Mouse (Mus musculus) kidney, postnatal 0 days (tissue): ENCODE measurements at regions not wholly inside any gene's neighbourhood (a gene's known extent, or its start where the extent isn't known, plus 50 kb on each side); places are given as distances from the start of the nearest gene placed in this dataset.

Source experiments
- ATAC-seq: fragments of 200-750 bp; cut with Nextera tagmentation; replicated peaks from 2 replicates; pipeline ENCODE4 v1.8.0; 2017; ENCODE audit warnings: low read depth, moderate number of reproducible peaks, moderate TSS enrichment, moderate library complexity; ENCODE audit not compliant: low FRiP score
- DNase-seq: peaks from one replicate; pipeline ENCODE4 v3.0.0-alpha.2; 2016; ENCODE audit warnings: low spot score
- H3K27ac ChIP-seq: fragments of 300-500 bp; sonication (generic); 2 replicates; pipeline ENCODE4 v1.5.1; 2014; ENCODE audit warnings: mild to moderate bottlenecking
- H3K27me3 ChIP-seq: fragments of 300-500 bp; sonication (generic); 2 replicates; pipeline ENCODE4 v1.6.1; 2014; ENCODE audit warnings: low read length, mixed read lengths; ENCODE audit not compliant: insufficient read depth
- H3K36me3 ChIP-seq: fragments of 300-500 bp; sonication (generic); 2 replicates; pipeline ENCODE4 v1.6.1; 2014; ENCODE audit warnings: low read length, mixed read lengths; ENCODE audit not compliant: insufficient read depth
- H3K4me1 ChIP-seq: fragments of 300-500 bp; sonication (generic); replicated peaks from 2 replicates; pipeline ENCODE4 v1.6.1; 2014; ENCODE audit warnings: antibody characterized with exemption, low read length, mixed read lengths; ENCODE audit not compliant: insufficient read depth
- H3K4me2 ChIP-seq: fragments of 300-500 bp; sonication (generic); 2 replicates; pipeline ENCODE4 v1.6.1; 2014; ENCODE audit warnings: mild to moderate bottlenecking, low read length, moderate library complexity, mixed read lengths
- H3K4me3 ChIP-seq: fragments of 300-500 bp; sonication (generic); replicated peaks from 2 replicates; pipeline ENCODE4 v1.5.1; 2014; ENCODE audit warnings: low read depth, low read length
- H3K9ac ChIP-seq: fragments of 300-500 bp; sonication (generic); 2 replicates; pipeline ENCODE4 v1.6.1; 2014; ENCODE audit warnings: low read depth, low read length
- H3K9me3 ChIP-seq: fragments of 300-500 bp; sonication (generic); replicated peaks from 2 replicates; pipeline ENCODE4 v1.6.1; 2016; ENCODE audit warnings: low read length, inconsistent platforms, mixed read lengths
- CTCF ChIP-seq: IDR thresholded peaks from 2 replicates; pipeline ENCODE4 v1.5.1; 2016; ENCODE audit warnings: antibody characterized with exemption, low read depth, mild to moderate bottlenecking, moderate library complexity
- WGBS: fragments of 180-500 bp; shearing (Covaris S2); extraction: QIAGEN DNeasy Blood & Tissue Kit; methylation state at CpG from one replicate; pipeline ENCODE4 v1.1.7; 2014; 5-methylcytosine and 5-hydroxymethylcytosine counted together

DNA sequence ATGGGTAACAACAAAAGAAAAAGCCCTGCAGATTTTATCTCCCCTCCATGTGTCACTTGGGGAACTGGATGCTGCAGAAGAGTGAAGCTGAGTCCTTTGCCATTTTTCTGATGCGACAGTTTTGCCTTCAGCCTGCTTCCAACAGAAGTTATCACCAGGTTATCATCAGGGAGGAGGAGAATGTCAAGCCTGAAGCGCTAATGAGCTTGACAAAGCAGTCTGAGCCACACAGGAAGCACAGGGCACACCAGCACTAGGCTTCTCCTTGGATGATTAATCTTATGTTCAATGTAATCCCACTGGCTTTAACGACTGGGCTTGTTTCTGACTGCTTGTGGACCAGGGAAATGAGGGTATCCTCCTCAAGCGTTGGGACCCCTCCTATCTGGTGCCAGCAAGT is 122.2 kb downstream of the Mbl2 start:
- no peak overlapping the region for H3K4me2 ChIP-seq
- H3K36me3 ChIP-seq: no peaks in the 10 kb centered on the region
- 11% methylated on average over 4 of the region's 4 CpGs for WGBS
- no peaks in the 10 kb centered on the region for H3K27me3 ChIP-seq
- 0 out of 2 replicates have a peak, but pooled peaks cover 4% of the 10 kb centered on the region for H3K4me1 ChIP-seq
- H3K9ac ChIP-seq: no peak overlapping the region
- no peak overlapping the region for H3K27ac ChIP-seq
- DNase-seq: no peak
- no peak overlapping the region for H3K4me3 ChIP-seq
- no peak for ATAC-seq
- no peak for TF ChIP-seq CTCF
- no peaks in the 10 kb centered on the region for H3K9me3 ChIP-seq

DNA sequence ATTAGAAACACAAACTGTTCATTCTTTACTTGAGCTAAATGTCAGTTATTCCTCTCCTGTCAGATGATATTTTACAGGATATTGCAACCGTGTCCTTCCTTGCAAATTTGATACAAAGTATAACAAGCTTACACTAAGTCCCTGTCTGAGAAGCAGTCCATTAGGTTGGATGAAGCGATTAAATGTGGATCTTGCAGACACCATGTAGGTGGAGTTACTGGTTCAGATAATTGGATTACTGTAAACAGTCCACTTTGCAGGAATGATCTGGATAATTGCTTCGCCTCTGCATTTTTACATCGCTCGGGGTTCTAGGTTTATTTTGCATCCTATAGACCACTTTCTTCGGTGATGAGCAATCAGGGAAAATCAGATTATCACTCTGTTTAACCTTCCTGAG is 126.2 kb downstream of the Mbl2 start:
- Histone ChIP-seq H3K4me3 (no peak overlapping the region), H3K36me3 (no peaks in the 10 kb centered on the region), H3K9ac (no peak overlapping the region), H3K27ac (no peak overlapping the region), H3K27me3 (no peaks in the 10 kb centered on the region), H3K4me2 (no peak overlapping the region), H3K9me3 (no peaks in the 10 kb centered on the region), H3K4me1 (0 out of 2 replicates have a peak, but pooled peaks cover 4% of the 10 kb centered on the region)
- DNase-seq (no peak), ATAC-seq (no peak)
- no peak for TF ChIP-seq CTCF
- WGBS: 79% methylated on average over 6 of the region's 6 CpGs

DNA sequence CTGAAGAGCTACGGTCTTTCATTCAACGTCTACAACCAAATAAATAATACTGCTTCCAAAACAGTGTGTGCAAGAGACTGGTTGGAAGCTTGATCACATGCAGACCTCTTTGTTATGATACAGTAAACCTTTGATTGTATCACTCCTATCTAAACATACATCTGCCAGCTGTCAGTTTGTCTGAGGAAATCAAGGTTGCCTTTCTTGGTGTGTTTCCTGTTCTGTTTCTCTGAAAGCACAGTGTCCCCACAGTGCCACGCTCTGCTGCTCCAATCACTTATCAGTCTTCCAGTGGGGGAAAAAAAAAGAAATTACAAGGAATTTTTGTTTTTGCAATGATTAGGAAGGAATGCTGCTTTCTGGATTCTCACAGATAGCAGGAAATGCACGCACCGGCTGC is 139.2 kb downstream of the Mbl2 start:
- TF ChIP-seq CTCF: no peak
- Histone ChIP-seq H3K9me3 (no peaks in the 10 kb centered on the region), H3K4me3 (no peak overlapping the region), H3K4me2 (0 out of 2 replicates have a peak overlapping the region, but pooled peaks have one; percentile 16), H3K27me3 (no peaks in the 10 kb centered on the region), H3K4me1 (no peaks in the 10 kb centered on the region), H3K9ac (no peak overlapping the region), H3K27ac (no peak overlapping the region), H3K36me3 (no peaks in the 10 kb centered on the region)
- DNase-seq: peak; percentile 73
- ATAC-seq: no peak
- 21% methylated on average over 5 of the region's 5 CpGs for WGBS

DNA sequence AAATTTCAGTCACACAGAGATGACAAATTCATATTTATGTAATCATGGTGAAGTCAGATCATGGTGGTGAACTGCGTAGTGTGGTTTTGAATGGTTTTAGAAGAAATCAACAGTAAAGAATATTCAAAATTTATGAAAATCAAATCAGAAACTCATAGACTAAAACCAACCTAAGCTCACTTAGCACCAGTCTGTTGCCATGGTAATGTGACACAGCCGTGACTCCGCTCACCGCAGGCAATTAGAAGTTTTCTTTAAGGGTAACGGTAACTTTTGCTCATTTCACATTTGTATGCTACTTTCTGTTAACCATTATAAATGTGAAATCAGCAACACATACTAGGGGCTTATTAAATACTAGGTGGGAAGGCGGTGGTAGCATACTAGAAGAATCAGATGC is 147.0 kb downstream of the Mbl2 start:
- Histone ChIP-seq H3K27ac (no peak overlapping the region), H3K4me2 (no peak overlapping the region), H3K9ac (no peak overlapping the region), H3K4me3 (no peak overlapping the region), H3K27me3 (no peaks in the 10 kb centered on the region), H3K36me3 (no peaks in the 10 kb centered on the region), H3K4me1 (no peaks in the 10 kb centered on the region), H3K9me3 (no peaks in the 10 kb centered on the region)
- no peak for TF ChIP-seq CTCF
- WGBS: 40% methylated on average over 6 of the region's 6 CpGs
- DNase-seq: no peak
- no peak for ATAC-seq

DNA sequence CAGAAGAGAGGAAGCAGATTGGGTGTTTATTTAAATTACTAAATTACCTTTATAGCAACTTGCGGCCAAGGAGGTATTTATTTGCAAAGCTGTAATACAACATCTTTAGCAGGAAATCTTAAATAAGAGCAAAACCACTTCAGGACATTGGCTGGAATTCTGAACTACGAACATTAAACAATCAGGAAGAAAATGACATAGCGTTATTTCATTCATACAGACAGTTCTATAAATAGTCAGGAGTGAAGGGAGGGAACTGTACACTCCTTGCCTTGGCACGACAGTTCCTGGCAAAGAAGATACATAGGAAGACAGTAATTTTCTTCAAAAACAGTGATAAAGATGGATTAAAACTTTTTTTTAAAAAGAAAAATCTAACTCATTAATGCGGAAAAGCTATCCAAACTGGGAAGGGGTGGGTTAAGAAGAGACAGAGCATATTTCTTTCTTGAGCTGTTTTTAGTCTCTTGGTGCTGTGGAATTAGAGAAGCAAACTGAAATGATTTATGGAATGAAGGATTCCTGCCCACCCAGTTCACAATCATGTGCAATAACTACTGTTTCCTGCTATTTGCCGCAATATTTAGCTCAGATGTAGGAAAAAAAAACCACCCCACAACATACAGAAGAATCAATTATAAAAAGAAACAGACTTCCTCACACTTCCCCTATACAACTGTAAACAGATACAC is 147.9 kb downstream of the Mbl2 start:
- ATAC-seq: no peak
- H3K36me3 ChIP-seq: no peaks in the 10 kb centered on the region
- peak overlapping the region; percentile 14; the same call in 1 of the 2 replicates for H3K4me2 ChIP-seq
- H3K4me3 ChIP-seq: no peak overlapping the region
- H3K4me1 ChIP-seq: no peaks in the 10 kb centered on the region
- H3K27me3 ChIP-seq: no peaks in the 10 kb centered on the region
- no peak overlapping the region for H3K27ac ChIP-seq
- H3K9ac ChIP-seq: no peak overlapping the region
- no peaks in the 10 kb centered on the region for H3K9me3 ChIP-seq
- peak; percentile 79 for DNase-seq
- TF ChIP-seq CTCF: no peak
- WGBS: 38% methylated on average over 6 of the region's 6 CpGs

DNA sequence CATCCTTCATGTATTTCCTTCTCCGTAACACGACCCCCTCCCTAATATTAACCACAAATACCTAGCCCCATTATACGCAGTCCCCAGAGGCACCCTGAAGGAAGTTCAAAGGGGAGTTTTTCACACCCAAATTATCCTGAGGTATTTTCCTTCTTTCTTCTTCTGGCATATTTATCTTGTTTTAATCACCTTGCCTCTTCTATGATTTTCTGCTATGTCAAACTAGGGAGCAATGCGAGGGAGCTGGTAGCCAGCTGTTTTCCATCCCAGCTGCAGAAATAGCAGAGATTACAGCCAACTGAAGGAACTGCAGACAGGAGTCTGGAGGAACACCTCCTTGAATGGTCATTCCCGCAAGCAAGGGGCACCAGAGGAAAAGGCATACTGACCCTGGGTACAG is 155.7 kb downstream of the Dkk1 start:
- 33% methylated on average over 5 of the region's 5 CpGs for WGBS
- peak; percentile 51 for DNase-seq
- no peak for TF ChIP-seq CTCF
- Histone ChIP-seq H3K4me2 (no peak overlapping the region), H3K27me3 (no peaks in the 10 kb centered on the region), H3K4me3 (no peak overlapping the region), H3K9me3 (no peaks in the 10 kb centered on the region), H3K4me1 (no peaks in the 10 kb centered on the region), H3K36me3 (no peaks in the 10 kb centered on the region), H3K27ac (no peak overlapping the region), H3K9ac (no peak overlapping the region)
- no peak for ATAC-seq

DNA sequence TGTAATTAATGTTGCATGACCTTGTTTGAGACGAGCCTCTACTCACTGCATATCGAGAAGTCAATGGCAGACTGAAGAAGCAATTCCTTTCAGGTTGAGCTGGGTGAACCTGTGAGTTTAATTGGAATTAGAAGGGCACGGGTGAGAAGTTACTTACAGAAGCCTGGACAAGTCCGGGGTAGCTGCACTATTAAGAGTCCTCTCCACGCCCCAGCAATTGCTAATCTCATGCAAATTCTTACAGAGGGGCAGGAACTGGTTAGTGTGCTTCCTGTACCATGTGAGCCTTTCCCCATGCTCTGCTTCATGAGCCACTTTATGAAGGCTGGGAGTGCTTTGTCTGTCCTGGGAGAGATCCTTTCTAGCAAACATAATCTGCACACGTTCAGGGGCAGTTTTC is 142.5 kb downstream of the Dkk1 start:
- peak; percentile 78 for ATAC-seq
- Histone ChIP-seq H3K36me3 (no peaks in the 10 kb centered on the region), H3K9ac (no peak overlapping the region), H3K27me3 (no peaks in the 10 kb centered on the region), H3K4me1 (no peaks in the 10 kb centered on the region), H3K4me2 (no peak overlapping the region; the same call in 1 of the 2 replicates), H3K4me3 (no peak overlapping the region), H3K27ac (no peak overlapping the region), H3K9me3 (no peaks in the 10 kb centered on the region)
- DNase-seq: no peak
- TF ChIP-seq CTCF: no peak
- 59% methylated on average over 6 of the region's 6 CpGs for WGBS
